Mouse (Mus musculus) right cerebral cortex, postnatal 4 days (tissue): Measurements from ENCODE around the gene Gprin1.

ENCODE experiments used
- DNase-seq: peaks from one replicate; pipeline ENCODE4 v3.0.0-alpha.2; 2022

Gprin1 gene

DNA sequence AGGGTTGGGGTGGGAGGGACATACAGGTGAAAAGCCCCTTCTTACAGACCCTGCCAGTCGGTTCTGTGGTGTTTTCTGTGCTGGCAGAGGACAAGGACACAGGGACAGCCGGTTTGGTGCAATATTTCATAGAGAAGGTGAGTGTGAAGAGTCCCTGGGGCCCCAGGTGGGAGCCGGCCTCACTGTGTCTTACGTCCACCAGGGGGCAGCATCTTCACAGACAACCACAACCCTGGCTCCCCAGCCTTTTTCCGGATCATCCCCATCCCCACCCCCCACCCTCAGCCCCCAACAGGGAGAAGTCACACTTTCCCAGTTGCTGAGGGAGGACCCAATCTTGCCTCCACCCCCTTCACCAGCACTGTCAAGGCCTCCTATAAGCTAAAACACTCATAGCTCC, 32.8 kb downstream of the Gprin1 start:
- DNase-seq = peak; percentile 64

DNA sequence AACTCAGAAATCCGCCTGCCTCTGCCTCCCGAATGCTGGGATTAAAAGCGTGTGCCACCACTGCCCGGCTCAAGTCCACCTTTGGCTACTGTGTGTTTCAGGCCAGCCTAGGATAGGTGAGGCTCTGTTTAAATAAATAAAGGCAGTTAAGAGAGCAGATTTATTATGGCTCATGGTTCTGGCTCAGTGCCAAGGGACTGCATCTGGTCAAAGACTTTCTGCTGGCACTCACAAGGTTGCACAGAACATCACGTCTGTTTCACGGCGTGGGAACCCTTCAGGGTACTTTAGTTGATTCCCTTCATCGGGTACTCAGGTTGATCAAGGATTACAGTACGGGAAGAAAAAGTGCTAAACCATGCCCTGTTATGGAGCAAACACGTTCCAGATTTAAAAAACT, 34.7 kb downstream of the Gprin1 start:
- no peak for DNase-seq

DNA sequence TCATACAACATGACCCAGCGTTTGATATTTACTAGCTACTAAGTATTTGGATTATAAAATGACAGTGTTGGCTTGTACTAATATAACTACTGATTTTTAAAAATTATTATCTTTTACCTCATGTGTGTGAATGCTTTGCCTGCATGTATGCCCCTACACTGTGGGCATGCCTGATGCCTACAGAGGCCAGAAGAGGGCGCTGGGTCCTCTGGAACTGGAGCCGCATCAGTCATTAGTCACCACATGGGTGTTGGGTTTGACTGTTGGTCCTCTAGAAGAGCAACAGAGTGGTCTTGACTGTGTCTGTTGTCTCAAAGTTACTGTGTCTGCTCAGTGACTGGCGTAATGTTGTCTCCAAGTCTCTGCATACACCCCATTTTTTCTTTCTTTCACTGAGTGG, 35.3 kb downstream of the Gprin1 start:
- DNase-seq = no peak

DNA sequence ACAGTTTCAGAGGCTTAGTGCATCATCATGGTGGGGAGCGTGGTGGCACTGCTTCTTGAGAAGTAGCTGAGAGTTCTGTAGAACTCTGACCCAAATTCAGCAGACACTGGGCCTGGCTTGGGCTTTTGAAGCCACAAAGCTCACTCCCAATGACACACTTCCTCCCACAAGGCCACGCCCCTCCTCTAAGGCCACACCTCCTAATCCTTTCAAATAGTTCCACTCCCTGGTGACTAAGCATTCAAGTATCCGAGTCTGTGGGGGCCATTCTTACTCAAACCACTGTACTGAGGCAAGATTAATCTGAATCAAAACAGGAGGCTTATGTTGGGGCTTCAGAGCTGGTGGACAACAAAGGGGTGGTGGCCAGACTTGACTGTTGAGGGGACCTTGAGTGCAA, 38.8 kb downstream of the Gprin1 start:
- no peak for DNase-seq

DNA sequence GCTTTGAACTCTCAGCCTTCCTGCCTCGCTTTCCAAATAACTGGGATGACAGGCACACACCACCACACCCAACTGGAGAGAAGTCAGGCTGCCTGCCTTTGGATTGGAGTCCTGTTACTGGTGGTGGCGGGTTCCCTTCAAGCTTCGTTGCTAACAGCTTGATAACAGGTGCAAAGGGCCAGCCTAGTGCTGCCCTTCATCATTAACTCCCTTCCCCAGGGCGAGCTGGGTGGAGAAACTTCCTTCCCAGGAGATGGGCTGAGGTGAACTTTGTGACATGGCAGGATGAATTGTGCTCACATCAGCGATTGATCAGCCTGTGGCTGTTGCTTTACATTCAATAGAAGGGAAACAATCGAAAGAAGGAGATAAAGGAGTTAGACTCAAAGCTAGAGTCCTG, 44.8 kb downstream of the Gprin1 start:
- no peak for DNase-seq

DNA sequence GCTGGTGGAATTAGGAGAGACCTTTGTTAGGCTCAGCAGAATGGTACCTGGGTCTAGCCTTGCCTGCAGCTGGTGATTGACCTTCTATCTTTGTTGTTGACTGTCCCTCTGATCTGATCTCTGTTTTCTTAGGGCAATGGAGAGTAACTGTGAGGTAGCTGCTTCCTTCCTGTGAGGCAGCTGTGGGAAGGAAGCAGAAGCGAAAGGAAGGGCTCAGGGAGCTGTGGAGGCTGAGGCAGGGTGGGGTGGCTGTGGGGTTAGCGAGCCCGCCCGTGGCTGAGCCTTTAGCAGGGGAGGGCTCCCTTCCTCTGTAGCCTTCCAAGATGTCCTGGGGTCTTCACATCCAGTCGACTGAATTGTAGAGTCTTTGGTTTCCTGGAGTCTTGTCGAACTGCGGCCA, 47.2 kb downstream of the Gprin1 start:
- DNase-seq = no peak

DNA sequence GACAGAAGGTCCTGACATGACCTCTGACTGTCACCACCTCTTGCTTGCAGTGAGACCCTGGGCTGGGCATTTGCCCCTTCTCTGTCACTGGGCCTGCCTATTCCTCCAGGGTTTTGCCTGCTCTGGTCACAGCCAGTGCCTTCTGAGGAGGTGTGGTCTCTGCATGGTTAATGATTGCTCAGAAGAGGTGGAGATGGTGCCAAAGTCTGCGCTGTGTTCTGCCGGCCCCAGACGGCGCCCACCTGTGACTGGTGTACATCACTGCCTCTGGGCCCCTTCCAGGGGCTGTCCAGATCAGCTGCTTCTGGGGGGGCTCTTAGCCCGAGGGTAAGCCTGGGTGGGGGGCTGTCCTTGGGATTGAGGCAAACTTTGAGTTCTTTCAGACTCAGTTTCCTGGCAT, 48.4 kb downstream of the Gprin1 start, which contains the start of gene Cdhr2:
Cdhr2 (plus strand) TSS at position 219 of the 400 bp plus-strand sequence.
- DNase-seq = no peak

DNA sequence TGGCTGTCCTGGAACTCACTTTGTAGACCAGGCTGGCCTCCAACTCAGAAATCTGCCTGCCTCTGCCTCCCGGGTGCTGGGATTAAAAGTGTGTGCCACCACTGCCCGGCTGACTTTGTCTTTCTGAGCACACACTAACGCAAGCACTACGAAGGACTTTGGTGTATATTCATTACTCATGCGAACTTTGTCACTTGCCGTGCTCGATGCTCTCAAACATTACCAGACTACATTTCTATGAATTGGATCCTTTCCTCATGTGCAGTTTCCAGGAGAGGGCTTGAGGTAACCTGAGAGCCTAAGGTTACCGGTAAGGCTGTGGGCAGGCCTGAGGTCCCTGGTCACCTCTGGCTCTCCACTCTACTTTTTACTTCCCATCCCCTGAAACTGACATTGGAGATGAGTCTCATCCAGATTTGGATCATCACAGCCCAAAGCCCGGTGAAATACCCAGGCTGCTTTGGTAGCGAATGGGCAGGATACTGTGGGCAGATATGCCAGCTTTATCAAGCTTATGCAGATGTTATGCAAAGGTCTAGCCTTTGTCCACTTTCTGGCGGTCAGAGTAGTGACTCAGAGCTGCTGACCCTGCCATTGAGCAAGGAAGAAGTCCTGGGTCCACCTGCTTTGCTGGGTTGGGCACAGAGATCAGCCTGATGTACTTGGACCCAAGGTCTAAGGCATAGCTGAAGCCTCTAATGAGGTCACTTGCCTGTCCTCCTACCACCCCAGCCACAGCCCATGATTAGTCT, 54.0 kb downstream of the Gprin1 start:
- no peak for DNase-seq

DNA sequence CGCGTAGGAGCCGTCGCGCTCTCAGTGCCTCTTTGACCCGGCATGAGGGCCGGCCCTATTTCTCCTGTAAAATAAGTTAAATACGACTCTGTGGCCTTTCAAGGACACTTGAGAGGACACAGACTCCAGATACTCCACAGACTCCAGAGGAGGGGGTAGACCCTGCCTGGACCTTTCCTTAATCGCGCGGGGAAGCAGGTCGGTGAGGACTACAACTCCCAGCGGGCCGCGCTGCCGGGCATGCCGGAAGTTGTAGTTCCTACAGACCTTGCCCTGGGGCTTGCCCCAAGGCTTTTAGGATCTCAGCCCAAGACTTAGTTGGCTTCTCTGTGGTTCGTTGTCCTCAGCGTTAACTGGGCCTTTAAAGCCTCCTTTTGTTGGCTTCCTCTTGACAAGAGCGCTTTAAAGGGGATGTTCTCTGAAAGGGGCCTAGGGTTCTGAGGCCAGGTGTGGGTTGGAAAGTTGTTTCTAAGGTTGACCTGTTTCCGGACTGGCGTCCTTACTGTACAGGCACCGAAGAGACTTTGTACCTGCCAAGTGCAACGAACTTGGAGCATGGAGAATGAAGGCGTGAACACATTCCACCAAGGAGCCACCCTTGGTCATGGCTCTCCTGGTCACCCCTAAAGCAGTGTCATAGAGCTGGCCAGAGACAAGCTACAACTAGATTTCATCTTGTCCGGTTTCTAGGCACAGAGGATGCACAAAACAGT, 55.2 kb downstream of the Gprin1 start:
- DNase-seq = no peak

DNA sequence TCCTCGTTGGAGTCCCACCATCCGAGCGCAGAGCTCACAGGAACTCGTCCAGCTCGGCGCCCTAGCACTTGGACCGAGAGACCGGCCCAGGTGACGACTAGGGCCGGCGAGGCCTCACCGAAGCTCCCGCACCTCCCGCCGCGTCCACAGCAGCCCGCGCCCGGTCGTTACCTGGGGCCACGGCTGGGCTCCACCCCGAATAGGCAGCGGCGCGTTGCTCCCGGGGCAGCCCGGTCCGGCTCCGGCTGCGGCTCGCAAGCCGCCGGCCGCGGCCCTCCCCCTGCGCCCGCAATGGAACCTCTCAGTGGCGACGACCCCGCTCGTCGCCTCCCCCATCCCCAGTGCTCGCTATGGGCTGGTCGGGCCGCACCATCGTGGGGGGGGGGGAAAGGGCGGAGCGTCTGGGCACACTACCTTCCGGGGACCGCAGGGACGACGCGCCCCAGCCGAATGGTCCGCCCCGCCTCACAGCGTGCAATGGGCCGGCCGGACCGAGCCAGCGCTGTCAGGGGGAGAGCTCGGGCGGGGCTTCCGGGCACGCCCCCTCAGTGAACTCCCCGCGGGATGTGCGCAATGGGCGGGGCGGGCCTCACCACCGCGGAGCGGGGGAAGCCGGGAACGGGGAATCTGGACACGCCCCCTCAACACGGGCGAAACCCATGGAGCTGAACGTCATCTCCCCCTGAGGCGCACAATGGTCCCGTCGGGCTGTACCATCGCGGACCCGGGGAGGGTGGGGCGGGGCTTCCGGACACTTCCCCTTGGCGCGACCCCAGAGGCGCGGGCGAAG, 55.9 kb downstream of the Gprin1 start, which contains the start of gene Rnf44:
Rnf44 (minus strand) TSS at position 350 of the 790 bp plus-strand sequence.
- peak; percentile 99 for DNase-seq

DNA sequence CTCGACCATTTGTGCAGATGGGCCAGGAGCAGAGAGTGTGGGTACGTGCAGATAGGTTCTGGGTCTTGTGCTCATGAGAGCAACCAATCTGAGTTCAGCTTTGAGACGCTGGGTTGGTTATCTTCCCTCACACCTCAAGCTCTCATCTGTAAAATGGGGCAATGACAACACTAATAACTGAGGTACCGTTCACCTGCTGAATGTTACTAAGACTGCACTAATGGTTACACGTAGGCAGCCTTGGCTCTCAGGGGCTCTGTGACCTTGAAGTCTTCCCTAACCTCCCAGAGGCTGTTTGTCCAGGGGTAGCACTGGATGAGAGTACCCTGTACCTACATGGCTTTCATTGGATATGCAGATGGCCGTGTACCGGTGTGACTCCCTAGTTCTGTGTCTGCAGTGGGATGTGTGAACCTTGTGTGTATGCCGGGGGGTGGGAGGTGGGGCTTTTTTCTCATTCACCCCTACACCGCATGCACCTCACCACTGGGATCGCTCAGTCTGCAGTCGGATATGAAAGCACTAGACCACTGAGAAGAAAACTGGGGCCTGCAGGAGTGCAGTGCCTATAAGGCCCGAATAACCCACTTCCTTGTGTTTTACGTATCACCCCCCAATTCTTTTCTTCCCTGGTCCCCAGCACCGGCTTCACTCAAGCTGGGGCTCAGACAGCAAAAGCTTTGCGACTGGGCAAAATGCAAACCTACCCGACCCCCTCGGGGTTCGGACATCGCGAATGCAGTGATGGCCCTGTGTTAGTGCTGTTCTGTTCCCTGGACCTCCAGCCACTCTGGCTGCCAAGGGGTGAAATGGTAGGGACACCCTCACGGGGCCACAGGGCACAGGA, 56.7 kb downstream of the Gprin1 start:
- DNase-seq = no peak

DNA sequence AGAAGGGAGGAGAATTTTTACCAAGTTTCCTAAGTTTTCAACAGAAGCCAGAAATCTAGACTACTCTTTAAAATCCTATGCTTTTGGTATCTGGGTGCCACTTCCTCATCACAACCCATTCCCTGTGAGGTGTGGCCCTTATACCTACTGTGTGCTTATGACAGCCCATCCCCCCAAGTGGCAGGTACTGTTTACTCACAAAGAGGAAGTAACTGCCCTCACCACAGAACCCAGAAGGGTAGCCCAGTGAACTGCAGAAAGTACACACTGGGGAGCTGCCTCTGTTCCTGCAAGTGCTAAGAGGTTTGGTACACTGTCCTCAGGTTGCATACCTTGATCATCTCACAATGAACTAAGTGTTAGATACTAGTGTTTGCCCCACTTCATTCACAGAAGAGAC, 57.9 kb downstream of the Gprin1 start:
- DNase-seq = no peak

DNA sequence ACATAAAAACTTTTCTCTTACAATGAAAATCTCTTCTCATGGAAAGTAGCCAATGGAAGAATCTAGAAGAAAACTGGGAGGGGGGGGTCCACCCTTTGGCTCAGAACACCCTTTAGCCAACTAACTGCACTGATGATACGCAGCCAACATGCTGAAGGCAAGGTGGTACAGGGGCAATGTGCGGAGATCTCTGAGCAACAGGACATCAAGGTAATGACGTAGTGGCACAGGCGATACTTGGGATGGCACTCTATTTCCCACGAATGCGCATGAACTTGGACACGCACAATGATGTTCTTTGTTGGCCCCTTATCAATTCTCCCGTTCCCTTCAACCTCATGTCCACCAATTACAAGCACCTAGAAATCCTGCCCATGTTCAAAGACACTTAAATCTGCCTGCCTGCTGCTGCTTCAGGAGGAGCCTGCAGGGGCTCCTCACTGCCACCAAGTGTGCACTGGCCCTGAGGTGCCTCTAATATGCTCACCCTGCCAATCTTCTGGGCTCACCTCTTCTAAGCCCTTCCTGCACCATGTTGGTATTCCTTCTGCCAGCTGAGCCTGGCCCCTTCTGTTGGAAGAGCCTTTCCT, 59.4 kb downstream of the Gprin1 start:
- DNase-seq = no peak

DNA sequence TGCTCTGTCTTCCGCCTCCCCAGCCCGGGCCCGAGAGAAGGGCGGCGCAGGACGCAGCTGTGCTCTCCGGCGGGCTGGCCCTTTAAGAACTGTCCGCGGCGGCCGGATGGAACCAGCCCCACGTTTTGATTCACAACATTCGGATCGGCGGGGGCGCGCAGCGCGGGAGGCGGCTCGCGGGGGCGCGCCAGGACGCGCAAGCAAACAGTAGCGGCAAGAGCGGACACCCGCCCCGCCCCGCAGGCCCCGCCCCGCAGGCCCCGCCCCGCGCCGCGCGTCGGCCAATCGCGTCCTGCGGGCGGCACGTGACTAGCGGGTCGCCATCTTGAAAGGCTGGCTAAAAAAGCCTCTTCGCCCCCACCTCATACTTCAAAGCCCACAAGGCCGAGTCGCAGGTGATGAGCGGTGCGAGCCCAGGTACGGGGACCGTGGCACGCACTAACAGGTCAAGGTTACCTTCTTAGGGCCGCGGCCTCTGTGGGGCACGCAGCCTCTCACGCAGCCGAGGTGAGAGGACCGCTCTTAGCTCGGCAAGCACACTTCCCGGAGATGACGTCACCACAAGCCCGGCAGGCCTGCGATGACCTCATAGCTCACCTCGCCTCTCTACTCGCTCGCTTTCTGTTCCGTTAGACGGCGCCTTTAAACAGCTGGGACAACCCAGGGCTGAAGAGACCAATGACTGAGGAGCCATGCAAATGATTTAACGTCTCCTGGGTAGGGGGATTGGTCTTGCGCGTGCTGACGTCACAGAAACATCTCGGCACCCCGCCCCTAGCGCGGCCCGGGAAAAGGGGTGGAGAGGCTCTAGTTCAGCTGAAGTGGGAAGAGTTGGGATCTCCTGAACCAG, 61.9 kb downstream of the Gprin1 start:
- DNase-seq = peak; percentile 97

DNA sequence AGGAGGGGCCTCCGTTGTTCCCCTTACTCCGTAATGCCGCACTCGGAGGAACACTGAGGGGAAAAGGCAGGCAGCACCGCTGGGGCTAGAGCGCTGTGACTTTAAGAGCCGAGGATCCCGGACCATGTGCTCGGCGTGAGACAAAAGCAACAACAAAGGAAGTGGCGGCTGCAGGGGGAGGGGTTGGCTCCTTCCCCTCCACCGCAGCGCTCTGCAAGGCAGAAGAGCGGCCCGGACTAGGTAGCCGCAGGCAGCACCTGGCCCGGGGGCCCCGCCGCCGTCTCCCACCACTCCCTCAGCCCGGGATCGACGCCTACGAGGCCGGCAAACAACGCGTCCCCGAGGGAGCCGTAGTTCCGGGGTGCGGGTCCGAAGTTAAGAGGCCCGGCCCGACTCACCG, 62.6 kb downstream of the Gprin1 start:
- peak; percentile 61 for DNase-seq
